Mouse (Mus musculus) embryo, embryonic 10.5 days (tissue): Measurements from ENCODE around the gene Ftcd.

Experiments used
- DNase-seq: peaks from one replicate; pipeline ENCODE4 v3.0.0-alpha.2; 2015; ENCODE audit warnings: low spot score

Gene Ftcd

GRCm38 (mm10) chr10:76575374-76575773 lies at the start of gene Ftcd:
Gene Ftcd, plus strand, starts transcription at chr10:76575648.
- no peak for DNase-seq

GRCm38 (mm10) chr10:76530922-76531321 lies 44.5 kb upstream of the Ftcd start:
- DNase-seq: no peak

GRCm38 (mm10) chr10:76531375-76531774 lies 44.1 kb upstream of the Ftcd start, which contains the start of gene Lss:
Gene Lss, plus strand, starts transcription at chr10:76531588.
- DNase-seq: peak; percentile 97

GRCm38 (mm10) chr10:76531828-76532227 lies 43.6 kb upstream of the Ftcd start:
- peak; percentile 27 for DNase-seq

GRCm38 (mm10) chr10:76535526-76535925 lies 39.9 kb upstream of the Ftcd start:
- no peak for DNase-seq

- no peak for DNase-seq
Observed at GRCm38 (mm10) chr10:76537619-76538018, 37.8 kb upstream of the Ftcd start.

GRCm38 (mm10) chr10:76541336-76542085 lies 33.9 kb upstream of the Ftcd start:
- no peak for DNase-seq

- no peak for DNase-seq
Observed at GRCm38 (mm10) chr10:76542636-76543375, 32.6 kb upstream of the Ftcd start.

- DNase-seq: no peak
Observed at GRCm38 (mm10) chr10:76546566-76546965, 28.9 kb upstream of the Ftcd start.

- DNase-seq: no peak
Observed at GRCm38 (mm10) chr10:76548218-76548617, 27.2 kb upstream of the Ftcd start.

- DNase-seq: peak; percentile 11
Observed at GRCm38 (mm10) chr10:76550458-76550857, 25.0 kb upstream of the Ftcd start.

- no peak for DNase-seq
Observed at GRCm38 (mm10) chr10:76551556-76551955, 23.9 kb upstream of the Ftcd start.

GRCm38 (mm10) chr10:76554061-76554460 lies 21.4 kb upstream of the Ftcd start:
- no peak for DNase-seq

- no peak for DNase-seq
Observed at GRCm38 (mm10) chr10:76561972-76562371, 13.5 kb upstream of the Ftcd start, which contains the start of gene Spatc1l. Gene Spatc1l, plus strand, starts transcription at chr10:76562272.

GRCm38 (mm10) chr10:76569996-76570685 lies 5.3 kb upstream of the Ftcd start:
- DNase-seq: no peak

- DNase-seq: no peak
Observed at GRCm38 (mm10) chr10:76571070-76571469, 4.4 kb upstream of the Ftcd start.

GRCm38 (mm10) chr10:76572151-76572550 lies 3.3 kb upstream of the Ftcd start:
- no peak for DNase-seq

- DNase-seq: no peak
Observed at GRCm38 (mm10) chr10:76576920-76577319, 1.5 kb downstream of the Ftcd start.

- no peak for DNase-seq
Observed at GRCm38 (mm10) chr10:76584138-76584537, 8.7 kb downstream of the Ftcd start.

- peak; percentile 5 for DNase-seq
Observed at GRCm38 (mm10) chr10:76586190-76586589, 10.7 kb downstream of the Ftcd start.

- no peak for DNase-seq
Observed at GRCm38 (mm10) chr10:76590197-76590596, 14.7 kb downstream of the Ftcd start.

- no peak for DNase-seq
Observed at GRCm38 (mm10) chr10:76596338-76596737, 20.9 kb downstream of the Ftcd start.

GRCm38 (mm10) chr10:76602690-76603089 lies 27.2 kb downstream of the Ftcd start:
- no peak for DNase-seq
